Mouse (Mus musculus) brain, embryonic 18.5 days (tissue): ENCODE measurements around the gene Ipmk.
A peak's percentile ranks its signal among the peaks of the same experiment; 100 is the strongest.
"Not testable (repeated sequence)": the region's sequence is repeated elsewhere in the genome, so short reads cannot be mapped to it uniquely, and the experiment has no call there.

Experiments
- DNase-seq: peaks from one replicate; pipeline ENCODE4 v3.0.0-alpha.2; 2012; ENCODE audit warnings: low read depth, low spot score

Gene Ipmk

GRCm38 (mm10) chr10:71422047-71423037, 74.8 kb downstream of the Ipmk start:
- DNase-seq, result no peak

- peak; percentile 26 for DNase-seq
Observed at GRCm38 (mm10) chr10:71426740-71427139, 79.2 kb downstream of the Ipmk start.

GRCm38 (mm10) chr10:71427381-71427780, 79.8 kb downstream of the Ipmk start:
- DNase-seq, result no peak

- no peak for DNase-seq
Observed at GRCm38 (mm10) chr10:71428246-71428864, 80.8 kb downstream of the Ipmk start.

- no peak for DNase-seq
Observed at GRCm38 (mm10) chr10:71430661-71431060, 83.1 kb downstream of the Ipmk start.

- no peak for DNase-seq
Observed at GRCm38 (mm10) chr10:71443086-71443485, 95.5 kb downstream of the Ipmk start.

- DNase-seq, result no peak
Observed at GRCm38 (mm10) chr10:71447661-71448060, 100.1 kb downstream of the Ipmk start.

- no peak for DNase-seq
Observed at GRCm38 (mm10) chr10:71448284-71448683, 100.7 kb downstream of the Ipmk start.

- no peak for DNase-seq
Observed at GRCm38 (mm10) chr10:71455355-71455754, 107.8 kb downstream of the Ipmk start.

GRCm38 (mm10) chr10:71462371-71462770, 114.8 kb downstream of the Ipmk start:
- not testable (repeated sequence) for DNase-seq

GRCm38 (mm10) chr10:71464417-71464816, 116.9 kb downstream of the Ipmk start:
- no peak for DNase-seq

GRCm38 (mm10) chr10:71468315-71468714, 120.8 kb downstream of the Ipmk start:
- no peak for DNase-seq

- DNase-seq, result no peak
Observed at GRCm38 (mm10) chr10:71469751-71470150, 122.2 kb downstream of the Ipmk start.

- DNase-seq, result no peak
Observed at GRCm38 (mm10) chr10:71472033-71472432, 124.5 kb downstream of the Ipmk start.

- DNase-seq, result no peak
Observed at GRCm38 (mm10) chr10:71473590-71473989, 126.0 kb downstream of the Ipmk start.

GRCm38 (mm10) chr10:71476471-71477080, 129.0 kb downstream of the Ipmk start:
- peak; percentile 71 for DNase-seq

- no peak for DNase-seq
Observed at GRCm38 (mm10) chr10:71477147-71477546, 129.6 kb downstream of the Ipmk start.

GRCm38 (mm10) chr10:71479700-71480325, 132.2 kb downstream of the Ipmk start:
- DNase-seq, result no peak
